Mouse (Mus musculus): ENCODE measurements at regions not wholly inside any gene's neighbourhood (a gene's known extent, or its start where the extent isn't known, plus 50 kb on each side); places are given as distances from the start of the nearest gene placed in this dataset.
A peak's percentile ranks its signal among the peaks of the same experiment; 100 is the strongest.

DNA sequence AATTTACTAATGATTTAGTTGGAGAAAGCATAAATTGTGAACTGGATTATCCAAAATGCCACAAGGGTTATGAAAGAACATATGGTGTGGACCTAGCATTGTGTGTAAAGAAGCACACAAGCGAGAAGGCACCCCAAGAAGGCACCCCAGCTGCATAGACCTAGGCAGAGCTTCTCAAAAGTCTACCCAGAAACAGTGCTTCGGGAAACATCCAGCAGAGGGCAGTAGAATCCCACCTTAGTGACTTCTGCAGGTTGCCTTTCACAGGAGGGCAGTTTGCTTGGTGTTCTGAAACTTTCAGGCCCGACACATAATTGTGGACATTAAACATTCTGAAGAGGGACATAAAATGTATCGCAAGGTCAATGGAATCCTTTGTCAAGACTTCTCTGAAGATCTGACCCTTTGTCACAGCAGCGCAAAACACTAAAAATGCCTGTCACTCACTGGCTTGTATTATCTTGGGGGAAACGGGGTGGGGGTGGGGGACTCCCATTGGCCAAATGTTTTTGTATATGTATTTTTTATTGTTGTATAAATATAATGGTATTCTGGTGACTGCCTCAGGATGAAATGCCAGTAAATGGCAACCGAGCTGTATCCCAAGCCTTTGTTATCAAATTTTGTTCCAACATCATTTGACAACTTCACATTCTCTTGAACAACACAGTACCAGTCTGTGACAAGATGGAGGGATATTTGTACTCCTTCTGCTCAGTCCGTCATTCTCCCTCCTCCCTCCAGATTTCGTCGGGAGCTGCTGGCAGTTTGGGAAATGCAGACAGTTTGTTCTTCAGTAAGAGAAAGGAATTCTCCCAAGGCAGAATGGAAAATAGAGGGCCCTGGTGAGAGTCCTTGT lies 156.4 kb upstream of the Frg1 start:
- Histone ChIP-seq H3K4me3 (ENCODE audit: low read depth, low read length) (no peak overlapping the region), H3K27ac (ENCODE audit: low read depth, low read length) (no peak overlapping the region), H3K9me3 (replicated peaks; ENCODE audit: control insufficient read depth, low read length) (no peaks in the 10 kb centered on the region), H3K27me3 (replicated peaks; ENCODE audit: control insufficient read depth, insufficient read depth, low read length) (no peaks in the 10 kb centered on the region), H3K4me2 (ENCODE audit: low read length) (no peak overlapping the region), H3K4me1 (ENCODE audit: control insufficient read depth, insufficient read depth, low read length) (no peaks in the 10 kb centered on the region), H3K9ac (ENCODE audit: low read length) (no peak overlapping the region), H3K36me3 (ENCODE audit: control insufficient read depth, insufficient read depth, low read length) (no peaks in the 10 kb centered on the region)
- ATAC-seq (peak; percentile 88), DNase-seq (ENCODE audit: low spot score) (peak; percentile 91)
- 38% methylated on average over 10 of the region's 10 CpGs for WGBS

DNA sequence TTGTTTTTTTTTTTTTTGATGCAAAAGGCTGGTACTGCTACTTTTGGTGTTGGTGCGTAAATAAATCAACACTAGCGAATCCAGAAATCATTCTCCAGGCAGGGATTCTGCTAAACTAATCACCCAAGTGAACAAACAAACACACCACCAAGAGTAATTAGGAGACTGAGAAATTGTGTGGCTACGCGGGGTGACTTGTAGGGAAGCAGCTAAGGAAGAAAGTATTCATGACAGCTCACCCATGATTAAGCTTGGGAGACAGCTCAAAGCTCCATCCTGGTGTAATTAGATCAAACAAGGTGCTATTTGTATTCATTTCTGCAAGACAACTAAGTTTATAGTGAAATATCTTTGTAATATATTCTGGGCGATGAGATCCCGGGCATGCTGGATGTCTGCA lies 153.7 kb upstream of the Frg1 start:
- WGBS, result 29% methylated on average over 6 of the region's 6 CpGs
- no peak overlapping the region for H3K27ac ChIP-seq (ENCODE audit: low read depth, low read length)
- H3K4me1 ChIP-seq (ENCODE audit: control insufficient read depth, insufficient read depth, low read length), result no peaks in the 10 kb centered on the region
- H3K36me3 ChIP-seq (ENCODE audit: control insufficient read depth, insufficient read depth, low read length), result no peaks in the 10 kb centered on the region
- no peaks in the 10 kb centered on the region for H3K27me3 ChIP-seq (replicated peaks; ENCODE audit: control insufficient read depth, insufficient read depth, low read length)
- ATAC-seq, result no peak; the same call in 1 of the 2 replicates
- H3K9ac ChIP-seq (ENCODE audit: low read length), result no peak overlapping the region
- no peak overlapping the region for H3K4me3 ChIP-seq (ENCODE audit: low read depth, low read length)
- H3K9me3 ChIP-seq (replicated peaks; ENCODE audit: control insufficient read depth, low read length), result no peaks in the 10 kb centered on the region
- peak; percentile 18 for DNase-seq (ENCODE audit: low spot score)
- H3K4me2 ChIP-seq (ENCODE audit: low read length), result no peak overlapping the region

DNA sequence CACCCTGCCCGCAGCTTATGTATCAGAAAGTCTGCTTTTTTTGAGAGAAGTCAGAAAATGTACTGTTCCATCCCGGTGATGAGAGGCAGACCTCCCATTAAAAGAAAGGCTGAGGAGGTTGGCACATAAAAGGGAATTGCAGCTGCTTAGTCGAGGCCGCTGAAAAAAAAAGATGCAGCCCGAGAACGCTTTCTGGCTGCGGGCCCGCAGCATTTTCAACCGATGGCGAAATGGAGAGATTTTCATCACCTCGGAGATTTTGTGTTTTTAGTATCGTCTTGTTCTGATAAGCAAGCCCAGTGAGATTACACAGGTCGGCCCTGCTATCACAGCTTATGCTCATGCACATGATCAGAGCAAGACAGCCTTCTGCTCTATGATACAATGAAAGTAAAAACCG lies 145.1 kb upstream of the Frg1 start:
- no peak overlapping the region for H3K4me2 ChIP-seq (ENCODE audit: low read length)
- H3K9ac ChIP-seq (ENCODE audit: low read length), result no peak overlapping the region
- no peaks in the 10 kb centered on the region for H3K36me3 ChIP-seq (ENCODE audit: control insufficient read depth, insufficient read depth, low read length)
- DNase-seq (ENCODE audit: low spot score) (peak; percentile 14), ATAC-seq (no peak)
- no peaks in the 10 kb centered on the region for H3K4me1 ChIP-seq (ENCODE audit: control insufficient read depth, insufficient read depth, low read length)
- WGBS, result 81% methylated on average over 14 of the region's 14 CpGs
- no peak overlapping the region for H3K4me3 ChIP-seq (ENCODE audit: low read depth, low read length)
- H3K27ac ChIP-seq (ENCODE audit: low read depth, low read length), result no peak overlapping the region
- no peaks in the 10 kb centered on the region for H3K9me3 ChIP-seq (replicated peaks; ENCODE audit: control insufficient read depth, low read length)
- no peaks in the 10 kb centered on the region for H3K27me3 ChIP-seq (replicated peaks; ENCODE audit: control insufficient read depth, insufficient read depth, low read length)

DNA sequence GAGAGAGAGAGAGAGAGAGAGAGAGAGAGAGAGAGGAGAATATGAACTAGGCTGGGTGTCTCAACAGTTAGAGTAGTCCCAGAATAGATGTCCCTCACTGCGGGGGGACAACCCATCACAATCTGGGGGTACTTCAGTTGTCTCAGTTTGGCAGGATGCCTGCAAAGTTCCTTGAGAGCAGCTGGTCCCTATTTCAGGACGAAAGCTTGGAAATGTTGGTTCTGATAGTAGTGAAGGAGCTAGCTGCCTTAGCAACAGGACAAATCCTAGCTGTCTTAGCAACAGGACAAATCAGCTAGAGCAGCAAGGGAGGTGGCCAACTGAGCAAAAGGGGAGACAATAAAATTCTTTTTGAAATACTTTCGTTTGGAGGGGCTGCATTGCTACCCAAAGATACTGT lies 139.9 kb upstream of the Frg1 start:
- H3K9me3 ChIP-seq (replicated peaks; ENCODE audit: control insufficient read depth, low read length), result no peaks in the 10 kb centered on the region
- no peak overlapping the region for H3K9ac ChIP-seq (ENCODE audit: low read length)
- H3K4me2 ChIP-seq (ENCODE audit: low read length), result no peak overlapping the region
- no peak overlapping the region for H3K27ac ChIP-seq (ENCODE audit: low read depth, low read length)
- ATAC-seq, result no peak
- no peaks in the 10 kb centered on the region for H3K36me3 ChIP-seq (ENCODE audit: control insufficient read depth, insufficient read depth, low read length)
- WGBS, result 75% methylated on average over 3 of the region's 3 CpGs
- H3K4me1 ChIP-seq (ENCODE audit: control insufficient read depth, insufficient read depth, low read length), result no peaks in the 10 kb centered on the region
- no peak overlapping the region for H3K4me3 ChIP-seq (ENCODE audit: low read depth, low read length)
- H3K27me3 ChIP-seq (replicated peaks; ENCODE audit: control insufficient read depth, insufficient read depth, low read length), result no peaks in the 10 kb centered on the region
- DNase-seq (ENCODE audit: low spot score), result no peak

DNA sequence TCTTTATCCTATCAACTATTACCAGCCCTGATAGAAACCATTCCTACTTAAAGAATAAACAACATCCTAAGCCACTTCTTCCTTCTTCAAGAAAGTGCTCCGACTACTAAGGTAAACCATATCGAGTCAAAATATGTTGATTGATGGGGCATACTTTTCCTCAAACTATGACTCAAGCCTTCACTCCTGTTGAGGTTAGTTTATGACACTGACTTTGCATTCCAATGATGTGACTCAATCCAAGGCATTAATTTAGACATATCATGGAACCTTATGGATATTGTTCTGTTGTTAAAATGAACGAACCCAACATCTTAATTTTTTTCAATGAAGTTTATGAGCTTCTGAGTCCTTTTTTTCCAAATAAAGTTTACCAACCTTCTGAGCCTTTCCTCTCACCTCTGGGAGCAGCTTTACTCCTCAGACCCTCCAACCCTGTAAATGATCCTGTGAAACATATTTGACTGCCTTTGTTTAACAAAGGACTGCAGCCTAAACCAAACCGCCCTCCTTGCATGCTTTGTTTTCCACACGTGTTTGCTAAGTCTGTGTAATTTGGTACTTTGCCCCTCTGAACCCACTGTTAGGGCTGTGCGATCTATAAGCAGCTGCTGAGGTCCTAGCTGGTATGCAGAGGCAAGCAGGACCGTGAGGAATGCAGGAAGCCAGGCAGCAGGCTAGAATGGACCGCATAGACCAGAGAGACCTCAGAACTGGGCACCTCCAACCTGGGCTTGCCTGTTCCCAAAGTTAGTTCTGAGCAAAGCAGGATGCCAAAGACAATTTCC lies 136.1 kb upstream of the Frg1 start:
- 79% methylated on average over 8 of the region's 8 CpGs for WGBS
- Histone ChIP-seq H3K36me3 (ENCODE audit: control insufficient read depth, insufficient read depth, low read length) (no peaks in the 10 kb centered on the region), H3K9ac (ENCODE audit: low read length) (no peak overlapping the region), H3K9me3 (replicated peaks; ENCODE audit: control insufficient read depth, low read length) (no peaks in the 10 kb centered on the region), H3K27ac (ENCODE audit: low read depth, low read length) (no peak overlapping the region), H3K27me3 (replicated peaks; ENCODE audit: control insufficient read depth, insufficient read depth, low read length) (no peaks in the 10 kb centered on the region), H3K4me3 (ENCODE audit: low read depth, low read length) (no peak overlapping the region), H3K4me2 (ENCODE audit: low read length) (no peak overlapping the region), H3K4me1 (ENCODE audit: control insufficient read depth, insufficient read depth, low read length) (no peaks in the 10 kb centered on the region)
- no peak for ATAC-seq
- no peak for DNase-seq (ENCODE audit: low spot score)

DNA sequence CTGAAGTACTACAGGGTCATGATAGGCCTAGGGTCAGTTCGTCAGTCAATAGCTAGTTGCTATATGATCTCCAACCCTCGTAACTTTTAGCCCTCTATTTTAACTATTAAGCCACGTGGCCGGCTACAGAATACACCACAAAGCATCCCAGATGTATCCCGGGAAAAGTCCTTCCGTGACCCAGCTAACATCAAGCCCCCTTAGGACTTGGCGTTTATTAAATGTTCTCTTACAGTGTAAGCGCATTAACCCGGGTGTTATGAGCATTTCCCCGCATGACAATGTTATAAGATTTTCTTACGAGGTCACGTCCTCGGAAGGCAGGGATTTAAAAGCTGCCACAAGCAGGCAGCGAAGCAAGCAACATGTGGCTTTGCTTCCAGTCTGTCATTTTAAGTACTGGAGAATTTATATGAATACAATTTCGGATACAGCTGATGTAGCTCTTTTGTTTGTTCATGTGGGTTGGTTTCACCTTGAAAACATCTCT lies 135.1 kb upstream of the Frg1 start:
- DNase-seq (ENCODE audit: low spot score), result no peak
- WGBS, result 88% methylated on average over 15 of the region's 15 CpGs
- Histone ChIP-seq H3K36me3 (ENCODE audit: control insufficient read depth, insufficient read depth, low read length) (no peaks in the 10 kb centered on the region), H3K9me3 (replicated peaks; ENCODE audit: control insufficient read depth, low read length) (no peaks in the 10 kb centered on the region), H3K4me3 (ENCODE audit: low read depth, low read length) (no peak overlapping the region), H3K4me2 (ENCODE audit: low read length) (no peak overlapping the region), H3K9ac (ENCODE audit: low read length) (no peak overlapping the region), H3K4me1 (ENCODE audit: control insufficient read depth, insufficient read depth, low read length) (no peaks in the 10 kb centered on the region), H3K27ac (ENCODE audit: low read depth, low read length) (no peak overlapping the region), H3K27me3 (replicated peaks; ENCODE audit: control insufficient read depth, insufficient read depth, low read length) (no peaks in the 10 kb centered on the region)
- ATAC-seq, result no peak

DNA sequence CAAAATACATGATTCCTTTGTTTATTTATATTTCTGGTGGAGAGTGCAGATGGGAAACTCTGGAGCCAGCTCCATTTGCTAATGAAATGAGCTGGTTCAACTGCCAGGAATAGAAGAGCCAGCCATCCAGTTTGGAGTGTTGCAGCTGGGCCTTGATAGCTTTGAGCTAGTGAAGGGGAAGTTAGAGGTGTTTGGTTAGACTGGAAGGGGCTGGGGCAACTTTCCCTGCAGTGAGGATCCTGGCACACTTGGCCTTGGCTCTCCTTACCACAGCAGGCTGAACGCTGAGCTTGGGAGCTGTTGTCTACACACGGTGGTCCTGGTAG lies 133.2 kb upstream of the Frg1 start:
- ATAC-seq (no peak), DNase-seq (ENCODE audit: low spot score) (peak; percentile 60)
- no peaks in the 10 kb centered on the region for H3K9me3 ChIP-seq (replicated peaks; ENCODE audit: control insufficient read depth, low read length)
- 84% methylated on average over 2 of the region's 2 CpGs for WGBS
- H3K36me3 ChIP-seq (ENCODE audit: control insufficient read depth, insufficient read depth, low read length), result no peaks in the 10 kb centered on the region
- no peak overlapping the region for H3K27ac ChIP-seq (ENCODE audit: low read depth, low read length)
- no peak overlapping the region for H3K4me2 ChIP-seq (ENCODE audit: low read length)
- no peak overlapping the region for H3K4me3 ChIP-seq (ENCODE audit: low read depth, low read length)
- no peaks in the 10 kb centered on the region for H3K27me3 ChIP-seq (replicated peaks; ENCODE audit: control insufficient read depth, insufficient read depth, low read length)
- no peak overlapping the region for H3K9ac ChIP-seq (ENCODE audit: low read length)
- H3K4me1 ChIP-seq (ENCODE audit: control insufficient read depth, insufficient read depth, low read length), result no peaks in the 10 kb centered on the region

DNA sequence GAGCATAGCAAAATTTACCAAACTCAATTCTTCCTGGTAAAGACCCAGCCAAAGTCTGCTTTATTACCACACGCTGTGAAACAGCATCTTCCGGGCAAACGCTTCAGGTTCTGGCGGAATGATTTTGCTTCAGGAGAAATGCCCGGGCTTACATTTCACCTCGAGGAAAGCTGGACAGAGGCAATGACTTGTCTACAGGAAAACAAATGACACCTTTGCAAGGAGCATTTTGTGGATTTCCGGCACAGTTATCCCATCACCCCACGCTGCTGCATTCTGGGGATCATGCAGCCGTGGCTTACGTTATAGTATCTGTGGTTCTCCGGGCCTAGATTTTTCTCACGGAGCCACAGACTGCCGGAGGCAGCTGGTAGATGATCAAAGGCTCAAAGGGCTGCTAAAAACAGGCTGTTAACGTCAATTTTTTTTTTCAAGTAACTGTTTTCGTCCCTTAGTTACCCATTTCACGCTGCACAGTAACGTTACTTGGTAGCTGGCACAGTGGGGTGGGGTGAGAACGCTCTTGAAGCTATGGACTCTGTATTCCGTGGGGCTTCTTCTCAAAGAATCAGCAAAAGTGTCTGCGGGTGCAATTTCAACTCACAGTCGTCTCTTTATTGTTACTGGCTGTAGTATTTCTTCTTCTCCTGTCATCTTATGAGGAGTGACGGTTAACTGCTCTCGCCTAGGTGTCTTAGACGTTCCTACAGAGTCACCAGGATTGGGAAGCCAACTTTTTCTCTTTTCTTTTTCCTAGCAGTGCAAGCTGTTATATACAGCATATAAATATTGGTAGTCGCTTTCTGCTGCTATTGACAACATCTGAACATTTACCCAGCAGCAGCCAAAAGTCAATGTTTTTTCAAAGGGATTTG lies 132.6 kb upstream of the Frg1 start:
- DNase-seq (ENCODE audit: low spot score), result peak; percentile 4
- no peaks in the 10 kb centered on the region for H3K9me3 ChIP-seq (replicated peaks; ENCODE audit: control insufficient read depth, low read length)
- no peaks in the 10 kb centered on the region for H3K4me1 ChIP-seq (ENCODE audit: control insufficient read depth, insufficient read depth, low read length)
- WGBS, result 81% methylated on average over 25 of the region's 25 CpGs
- no peak overlapping the region for H3K4me2 ChIP-seq (ENCODE audit: low read length)
- H3K27ac ChIP-seq (ENCODE audit: low read depth, low read length), result no peak overlapping the region
- H3K9ac ChIP-seq (ENCODE audit: low read length), result no peak overlapping the region
- H3K27me3 ChIP-seq (replicated peaks; ENCODE audit: control insufficient read depth, insufficient read depth, low read length), result no peaks in the 10 kb centered on the region
- no peak overlapping the region for H3K4me3 ChIP-seq (ENCODE audit: low read depth, low read length)
- ATAC-seq, result peak; percentile 20; the same call in 1 of the 2 replicates
- no peaks in the 10 kb centered on the region for H3K36me3 ChIP-seq (ENCODE audit: control insufficient read depth, insufficient read depth, low read length)

All from forebrain, embryonic 14.5 days (tissue).